In genomic region chr8:108706491-108706847, GRCm38 (mm10) we compare ENCODE assay signal across 9 mouse cellular contexts.
DNase-seq lines count a peak whose midpoint lies in the region; ATAC-seq and TF ChIP-seq lines count a peak whose summit lies in the region.
"Had no signal": no experiment of that assay in that cellular context is flagged by ENCODE, and none has a peak within 500 bp of the region (broad histone marks: within the 10 kb centered on the region; RNA-seq: fewer than 3 reads in every experiment).

No protein-coding gene starts in this region.

- DNase-seq in cerebellum, adult 18-20 months = no peak
- DNase-seq in cerebellum, postnatal 36 days = no peak
- no peak for DNase-seq in cerebellum, postnatal 4 days (ENCODE audit: low spot score in 2 of 2)
- DNase-seq: kidney, adult 11 months had no signal

- WGBS in hindbrain, embryonic 15.5 days = 51% methylated on average over 3 of the region's 3 CpGs

- peaks cover 26% of the 10 kb centered on the region for H3K4me1 ChIP-seq in hindbrain, embryonic 15.5 days (replicated peaks)

- TF ChIP-seq CTCF in C2C12 (IDR thresholded peaks at IDR 0.05; ENCODE audit: control insufficient read depth, insufficient read depth, insufficient read length) = no peak

- peak; percentile 33; the same call in 1 of the 2 replicates for ATAC-seq in common myeloid progenitor, adult 5-6 weeks (replicated peaks; ENCODE audit: low read depth, poor library complexity, severe bottlenecking)
- ATAC-seq in hindbrain, embryonic 15.5 days (ENCODE audit: low FRiP score, low read depth) = no peak
- peak; percentile 34 for ATAC-seq in megakaryocyte, adult 5-6 weeks (ENCODE audit: poor library complexity, severe bottlenecking)
- no peak for ATAC-seq in activated CD4-positive, CD25-positive, alpha-beta regulatory T cell, adult 4 months

- H3K27ac ChIP-seq in hindbrain, embryonic 15.5 days (replicated peaks) = peak overlapping the region; percentile 95

- H3K79me3 ChIP-seq in C2C12 (ENCODE audit: low read depth) = peaks cover 18% of the 10 kb centered on the region

- H3K79me2 ChIP-seq in C2C12 (ENCODE audit: control insufficient read depth, insufficient read depth) = peaks cover 49% of the 10 kb centered on the region

- H3K4me3 ChIP-seq in C2C12 (ENCODE audit: insufficient read depth, poor library complexity, severe bottlenecking) = no peak overlapping the region
- peak overlapping the region; percentile 82 for H3K4me3 ChIP-seq in hindbrain, embryonic 15.5 days

- H3K9ac ChIP-seq in hindbrain, embryonic 15.5 days = peak overlapping the region; percentile 16

- peak overlapping the region; percentile 96 for H3K4me2 ChIP-seq in hindbrain, embryonic 15.5 days

- H3ac ChIP-seq in C2C12 (ENCODE audit: control insufficient read depth, insufficient read length, low read depth) = no peak overlapping the region

- H3K36me3 ChIP-seq in C2C12 (ENCODE audit: control insufficient read depth, insufficient read depth) = no peaks in the 10 kb centered on the region
- no peaks in the 10 kb centered on the region for H3K36me3 ChIP-seq in hindbrain, embryonic 15.5 days

- H3K27me3 ChIP-seq in C2C12 (ENCODE audit: control insufficient read depth, insufficient read depth, insufficient read length) = no peaks in the 10 kb centered on the region
- peaks cover 10% of the 10 kb centered on the region; the same call in 1 of the 2 replicates for H3K27me3 ChIP-seq in hindbrain, embryonic 15.5 days

- no peaks in the 10 kb centered on the region for H3K9me3 ChIP-seq in hindbrain, embryonic 15.5 days

TF ChIP-seq in C2C12, 6 proteins besides CTCF, POLR2A, EP300 and RAD21:
- no peak for TF ChIP-seq MYOD1 (IDR thresholded peaks at IDR 0.05; ENCODE audit: control insufficient read depth, insufficient read length, low read depth)
- TF ChIP-seq CEBPB (IDR thresholded peaks at IDR 0.05; ENCODE audit: low read depth) = peak; percentile 74

Comparison
In these comparisons a context has a peak if more than half of its experiments do, and no peak if none do; other contexts are left out.
1. ATAC-seq: peak in common myeloid progenitor, adult 5-6 weeks (single experiment) and megakaryocyte, adult 5-6 weeks (single experiment); none in hindbrain, embryonic 15.5 days (single experiment) and activated CD4-positive, CD25-positive, alpha-beta regulatory T cell, adult 4 months (single experiment).